Mouse (Mus musculus) bone marrow macrophage, adult 2 months (primary cell): Measurements from ENCODE around the gene Kif1b. TPM values are rescaled to one million over a fixed set of nuclear protein-coding genes. Genes with fewer than 3 reads are reported as not detected.
A peak's percentile ranks its signal among the peaks of the same experiment; 100 is the strongest.

Experiments used
- H3K27ac ChIP-seq: 2 replicates; pipeline ENCODE4 v1.5.1; 2012; ENCODE audit warnings: low read depth, low read length; ENCODE audit not compliant: insufficient read depth
- H3K4me1 ChIP-seq: 2 replicates; pipeline ENCODE4 v1.6.1; 2012; ENCODE audit warnings: low read length; ENCODE audit not compliant: control insufficient read depth, insufficient read depth
- H3K4me3 ChIP-seq: 2 replicates; pipeline ENCODE4 v1.5.1; 2012; ENCODE audit warnings: mild to moderate bottlenecking, low read length, moderate library complexity; ENCODE audit not compliant: insufficient read depth
- CTCF ChIP-seq: IDR thresholded peaks from 2 replicates; pipeline ENCODE4 v1.5.1; 2012; ENCODE audit warnings: low read depth, mild to moderate bottlenecking, low read length, moderate library complexity
- POLR2A ChIP-seq: IDR thresholded peaks from 2 replicates; pipeline ENCODE4 v1.6.1; 2012; ENCODE audit warnings: mild to moderate bottlenecking, low read depth, low read length, borderline replicate concordance
- polyA plus RNA-seq: library from polyadenylated mRNA; stranded (reverse); fragments of >200 nt; gene quantifications from 2 replicates; pipeline ENCODE4 v1.2.4, GENCODE M21; 2012; ENCODE audit not compliant: missing spikeins, insufficient read depth, insufficient read length

The Kif1b gene
- polyA plus RNA-seq, 1 experiment, result 26.4 TPM

GRCm38 (mm10) chr4:149337353-149337752 is 29.9 kb upstream of the Kif1b start:
- Histone ChIP-seq H3K4me3 (no peak overlapping the region), H3K4me1 (peaks cover 20% of the 10 kb centered on the region)

GRCm38 (mm10) chr4:149336302-149336701 is 28.8 kb upstream of the Kif1b start:
- TF ChIP-seq POLR2A, result no peak
- TF ChIP-seq CTCF, result no peak
- Histone ChIP-seq H3K4me1 (peaks cover 18% of the 10 kb centered on the region), H3K4me3 (no peak overlapping the region), H3K27ac (no peak overlapping the region)

More at GRCm38 (mm10) chr4:149337353-149337752, 29.9 kb upstream of the Kif1b start:
- no peak overlapping the region for H3K27ac ChIP-seq
- no peak for TF ChIP-seq CTCF
- TF ChIP-seq POLR2A, result no peak

- TF ChIP-seq CTCF, result no peak
- no peak for TF ChIP-seq POLR2A
Observed at GRCm38 (mm10) chr4:149334881-149335280, 27.4 kb upstream of the Kif1b start.

GRCm38 (mm10) chr4:149332726-149333125 is 25.2 kb upstream of the Kif1b start:
- Histone ChIP-seq H3K27ac (no peak overlapping the region), H3K4me3 (no peak overlapping the region)
- TF ChIP-seq CTCF (no peak), POLR2A (no peak)

More at GRCm38 (mm10) chr4:149334881-149335280, 27.4 kb upstream of the Kif1b start:
- Histone ChIP-seq H3K4me1 (peaks cover 5% of the 10 kb centered on the region), H3K27ac (no peak overlapping the region), H3K4me3 (no peak overlapping the region)

GRCm38 (mm10) chr4:149330495-149330894 is 23.0 kb upstream of the Kif1b start:
- TF ChIP-seq CTCF, result peak; percentile 31; the same call in 1 of the 2 replicates
- no peak for TF ChIP-seq POLR2A
- Histone ChIP-seq H3K4me1 (peaks cover 8% of the 10 kb centered on the region), H3K27ac (no peak overlapping the region), H3K4me3 (no peak overlapping the region)

More at GRCm38 (mm10) chr4:149332726-149333125, 25.2 kb upstream of the Kif1b start:
- H3K4me1 ChIP-seq, result no peaks in the 10 kb centered on the region

- TF ChIP-seq POLR2A (no peak), CTCF (no peak)
- Histone ChIP-seq H3K4me3 (no peak overlapping the region), H3K4me1 (peaks cover 12% of the 10 kb centered on the region), H3K27ac (no peak overlapping the region)
Observed at GRCm38 (mm10) chr4:149328735-149329134, 21.2 kb upstream of the Kif1b start.

- peaks cover 18% of the 10 kb centered on the region for H3K4me1 ChIP-seq
- H3K27ac ChIP-seq, result no peak overlapping the region
- TF ChIP-seq POLR2A (no peak), CTCF (no peak)
- H3K4me3 ChIP-seq, result no peak overlapping the region
Observed at GRCm38 (mm10) chr4:149327281-149327680, 19.8 kb upstream of the Kif1b start.

GRCm38 (mm10) chr4:149325411-149326162 is 18.1 kb upstream of the Kif1b start:
- H3K4me1 ChIP-seq, result peaks cover 21% of the 10 kb centered on the region
- H3K4me3 ChIP-seq, result no peak overlapping the region
- TF ChIP-seq POLR2A, result no peak
- no peak for TF ChIP-seq CTCF
- no peak overlapping the region for H3K27ac ChIP-seq

GRCm38 (mm10) chr4:149323730-149324129 is 16.2 kb upstream of the Kif1b start:
- no peak overlapping the region for H3K4me3 ChIP-seq
- TF ChIP-seq POLR2A, result no peak
- TF ChIP-seq CTCF, result no peak
- peaks cover 21% of the 10 kb centered on the region for H3K4me1 ChIP-seq
- H3K27ac ChIP-seq, result no peak overlapping the region

GRCm38 (mm10) chr4:149322718-149323117 is 15.2 kb upstream of the Kif1b start:
- H3K4me3 ChIP-seq, result no peak overlapping the region
- no peak for TF ChIP-seq POLR2A
- no peak overlapping the region for H3K27ac ChIP-seq
- peaks cover 21% of the 10 kb centered on the region for H3K4me1 ChIP-seq

- TF ChIP-seq CTCF, result no peak
Observed at GRCm38 (mm10) chr4:149322286-149322685, 14.8 kb upstream of the Kif1b start.

More at GRCm38 (mm10) chr4:149322286-149322685, 14.8 kb upstream of the Kif1b start:
- peaks cover 21% of the 10 kb centered on the region for H3K4me1 ChIP-seq
- no peak overlapping the region for H3K4me3 ChIP-seq
- H3K27ac ChIP-seq, result no peak overlapping the region
